Mouse (Mus musculus): ENCODE measurements around the gene Iqce.

Iqce gene

GRCm38 (mm10) chr5:140612191-140612590 is 90.0 kb downstream of the Iqce start:
- peak; percentile 19 for DNase-seq (ENCODE audit: low read depth)
